Comparison of ENCODE assay signal across 19 mouse cellular contexts in the genomic region with DNA sequence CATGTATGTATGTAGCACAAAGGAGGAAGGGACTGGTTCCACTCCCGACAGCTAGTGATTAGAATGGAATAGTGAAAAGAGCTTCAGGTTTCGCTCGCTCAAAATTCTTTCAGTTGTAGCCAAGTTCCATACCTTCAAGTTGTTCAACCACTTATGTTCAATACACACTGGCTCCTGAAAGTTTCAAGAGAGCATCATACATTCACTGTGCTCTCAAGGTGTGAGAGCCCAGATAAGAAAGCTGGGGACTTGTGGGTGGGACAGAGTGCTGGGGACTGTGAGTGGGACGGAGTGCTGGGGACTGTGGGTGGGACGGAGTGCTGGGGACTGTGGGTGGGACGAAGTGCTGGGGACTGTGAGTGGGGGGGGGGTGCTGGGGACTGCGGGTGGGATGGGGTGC. TPM values are rescaled to one million over a fixed set of nuclear protein-coding genes. Genes with fewer than 3 reads are reported as not detected.
"Had no signal": no experiment of that assay in that cellular context is flagged by ENCODE, and none has a peak within 500 bp of the region (broad histone marks: within the 10 kb centered on the region; RNA-seq: fewer than 3 reads in every experiment).

No protein-coding gene starts in this region.

- H3K27ac ChIP-seq: neural tube, embryonic 15.5 days; stomach, embryonic 15.5 days; stomach, postnatal 0 days had no signal

- H3K36me3 ChIP-seq: neural tube, embryonic 15.5 days; stomach, embryonic 15.5 days had no signal

- DNase-seq: retina, postnatal 1 day; right cerebral cortex, adult 18-20 months; right cerebral cortex, postnatal 14 days; right cerebral cortex, postnatal 25 days; right cerebral cortex, postnatal 4 days; spleen, adult 18-20 months; thymus, adult 18-20 months; thymus, adult 2 months; thymus, postnatal 14 days; thymus, postnatal 25 days; thymus, postnatal 36 days; thymus, postnatal 4 days had no signal

- H3K27me3 ChIP-seq: neural tube, embryonic 15.5 days; stomach, embryonic 15.5 days had no signal

- H3K9ac ChIP-seq: neural tube, embryonic 15.5 days; stomach, embryonic 15.5 days had no signal

- H3K9me3 ChIP-seq: neural tube, embryonic 15.5 days; stomach, embryonic 15.5 days had no signal

- H3K4me3 ChIP-seq: neural tube, embryonic 15.5 days; stomach, embryonic 15.5 days had no signal

- H3K4me1 ChIP-seq: neural tube, embryonic 15.5 days; stomach, embryonic 15.5 days had no signal

- H3K4me2 ChIP-seq: neural tube, embryonic 15.5 days; stomach, embryonic 15.5 days had no signal

RNA-seq across cellular contexts. Expression of a gene that starts 19.4 kb away (rescaled TPM):
- polyA plus RNA-seq: neural tube, embryonic 14.5 days; neural tube, embryonic 15.5 days; small intestine, adult 2 months; spleen, adult 2 months; stomach, postnatal 0 days; thymus, adult 2 months; urinary bladder, adult 2 months had no signal
